Mouse (Mus musculus): ENCODE data around the gene Camkk2.

The Camkk2 gene

DNA sequence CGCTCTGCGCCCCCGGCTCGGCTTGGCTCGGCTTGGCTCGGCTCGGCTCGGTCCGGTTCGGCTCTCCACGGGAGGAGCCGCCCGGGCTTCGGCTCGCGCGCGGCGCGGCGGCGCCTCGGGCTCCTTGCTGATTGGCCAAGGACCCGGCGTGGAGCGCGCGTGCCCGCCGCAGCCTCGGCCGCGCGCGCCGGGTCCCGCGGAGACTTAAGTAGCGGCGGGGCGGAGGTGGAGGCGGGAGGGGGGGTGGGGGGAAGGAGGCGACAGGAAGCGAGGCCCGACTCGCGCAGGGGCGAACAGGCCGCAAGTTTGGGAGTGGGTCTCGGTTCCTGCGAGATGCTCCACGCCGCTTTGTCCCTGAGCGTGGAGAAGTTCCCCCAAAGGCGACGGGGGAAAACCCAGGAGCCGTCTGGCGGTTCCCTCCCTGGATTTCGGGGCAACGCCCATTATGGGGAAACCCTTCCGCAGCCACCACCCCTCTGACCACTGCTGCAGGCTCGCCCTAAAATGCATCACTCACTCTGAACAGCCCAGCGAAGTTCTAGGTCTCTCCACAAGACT is at the start of gene Camkk2:
Camkk2 (minus strand) TSS at position 133 of the 558 bp plus-strand sequence.
- CTCF ChIA-PET = no interaction called here

DNA sequence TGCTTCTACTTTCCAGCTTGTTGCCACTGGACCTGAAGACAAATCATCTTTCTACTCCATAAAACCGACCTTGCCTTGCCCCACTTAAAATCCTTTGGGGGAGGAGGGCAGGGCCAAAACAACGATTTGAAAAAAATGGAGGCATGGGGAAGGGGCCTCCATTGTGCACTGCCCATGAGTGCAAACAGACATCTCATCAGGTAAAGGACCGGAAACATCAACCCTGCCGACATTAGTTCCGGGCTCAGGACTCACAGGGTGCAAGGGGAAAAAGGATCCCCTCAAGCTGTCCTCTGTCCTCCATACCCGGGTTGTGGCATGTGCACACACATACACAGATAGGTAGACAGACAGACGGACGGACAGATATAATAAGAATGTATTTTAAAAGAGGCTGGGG is 45.9 kb upstream of the Camkk2 start:
- CTCF ChIA-PET = interaction anchor here (0.7 kb wide), 1 partner anchor 14 kb away, joined by 6 read pairs; no protein-coding TSS in a partner anchor

DNA sequence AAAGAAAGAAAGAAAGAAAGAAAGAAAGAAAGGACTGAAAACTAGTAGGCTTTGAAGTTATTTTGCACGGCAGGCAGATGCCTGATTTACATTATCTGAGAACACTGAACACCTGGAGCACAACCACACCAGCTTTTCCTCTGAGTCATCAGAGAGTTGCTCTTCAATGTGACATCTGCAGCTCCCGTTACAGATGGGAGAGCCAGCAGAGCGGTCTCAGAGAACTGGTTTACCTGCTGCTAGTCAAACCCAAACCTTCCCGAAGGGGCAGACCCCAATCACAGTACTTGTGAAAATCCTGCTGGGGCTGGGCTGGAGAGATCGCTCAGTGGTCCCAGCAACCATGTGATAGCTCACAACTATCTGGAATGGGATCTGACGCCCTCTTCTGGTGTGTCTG is 45.2 kb upstream of the Camkk2 start:
- CTCF ChIA-PET = interaction anchor here (0.7 kb wide), 1 partner anchor 15 kb away, joined by 6 read pairs; no protein-coding TSS in a partner anchor

DNA sequence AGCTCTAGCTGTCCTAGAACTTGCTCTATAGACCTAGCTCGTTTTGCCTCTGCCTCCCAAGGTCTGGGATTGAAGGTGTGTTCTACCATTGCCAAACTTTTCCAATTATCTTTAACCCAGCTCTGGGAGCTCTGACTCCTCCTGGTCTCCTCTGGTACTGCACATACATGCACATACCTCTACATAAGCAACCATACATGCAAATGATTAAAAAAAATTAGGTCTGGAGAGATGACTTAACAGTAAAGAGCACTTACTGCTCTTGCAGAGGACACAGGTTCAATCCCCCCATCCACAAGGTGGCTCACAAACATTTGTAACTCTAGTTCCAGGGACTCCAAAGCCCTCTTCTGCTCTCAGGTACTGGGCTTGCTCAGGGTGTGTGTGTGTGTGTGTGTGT is 44.8 kb upstream of the Camkk2 start:
- CTCF ChIA-PET = no interaction called here

DNA sequence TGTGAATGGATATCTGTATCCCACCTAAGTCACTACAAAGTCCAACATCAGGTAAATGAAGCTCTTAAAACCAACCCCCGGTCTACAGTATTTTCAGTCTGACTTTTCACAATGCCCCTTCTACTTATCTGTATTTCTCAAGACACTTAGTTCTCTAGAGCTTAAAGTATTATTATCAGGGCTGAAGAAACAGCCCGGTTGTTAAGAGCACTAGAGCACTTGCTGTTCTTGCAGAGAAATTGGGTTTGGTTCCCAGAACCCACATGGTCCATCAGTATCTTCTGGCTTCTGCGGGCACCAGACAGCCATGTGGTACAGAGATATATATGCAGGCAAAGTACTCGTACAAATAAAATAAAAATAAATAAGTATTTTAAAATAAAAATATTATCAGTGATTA is 43.2 kb upstream of the Camkk2 start:
- CTCF ChIA-PET = no interaction called here

DNA sequence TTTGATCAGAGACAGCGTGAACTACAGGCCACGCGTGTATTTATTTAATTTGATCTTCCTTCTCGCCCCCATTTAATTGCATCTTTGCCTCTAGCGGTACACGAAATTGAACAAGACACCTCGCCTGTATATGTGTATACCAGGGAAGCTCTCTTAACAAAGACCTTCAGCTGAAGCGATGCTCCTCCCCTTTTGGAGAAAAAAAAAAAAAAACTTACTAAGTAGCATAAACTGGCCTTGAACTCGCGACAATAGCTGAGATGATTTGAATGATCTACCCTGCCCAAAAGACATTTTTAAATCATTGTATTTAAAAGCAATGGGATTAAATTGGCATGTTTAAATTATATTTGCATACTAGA is 42.3 kb upstream of the Camkk2 start:
- CTCF ChIA-PET = interaction anchor here (0.7 to 0.9 kb wide), 2 partner anchors 97 to 239 kb away, joined by 5 to 6 read pairs; no protein-coding TSS in a partner anchor

DNA sequence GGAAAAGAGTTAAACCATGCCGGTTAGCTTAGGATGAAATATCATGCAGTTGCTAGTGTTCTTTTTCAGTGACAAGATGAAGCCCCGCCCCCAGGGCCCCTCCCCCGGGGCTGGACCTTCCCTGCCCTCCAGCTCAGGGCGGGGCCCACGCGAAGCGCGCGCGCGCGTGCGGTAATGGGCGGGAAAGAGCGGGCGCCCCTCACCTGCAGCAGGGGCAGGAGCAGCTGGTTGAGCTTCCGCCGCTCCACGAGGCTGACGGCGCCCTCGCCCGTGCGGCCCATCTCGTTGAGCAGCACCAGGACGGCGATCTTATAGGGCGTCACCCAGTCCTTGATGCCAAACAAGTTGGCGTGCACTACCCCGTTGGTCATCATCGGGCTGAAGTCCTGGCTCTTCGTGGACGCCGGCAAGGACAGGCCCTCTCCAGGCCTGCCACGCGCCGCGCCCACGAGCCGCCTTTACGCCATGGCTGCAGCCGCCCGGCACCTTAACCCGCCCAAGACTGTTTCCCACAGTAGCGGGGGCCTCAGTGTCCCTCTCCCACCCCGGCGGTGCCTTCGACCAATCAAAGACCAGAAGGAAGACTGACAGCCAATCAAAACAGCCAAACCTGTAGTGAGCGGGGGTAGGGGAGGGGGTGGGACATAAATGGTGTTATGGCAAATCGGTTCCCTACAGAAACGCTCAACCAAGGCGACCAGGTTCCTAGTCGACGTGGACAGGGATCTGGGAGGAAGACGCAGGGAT is 41.7 kb upstream of the Camkk2 start, which contains the start of gene Anapc5:
Anapc5 (minus strand) TSS at position 563 of the 747 bp plus-strand sequence.
- CTCF ChIA-PET = interaction anchor here (0.7 to 0.9 kb wide), 2 partner anchors 96 to 240 kb away, joined by 5 to 6 read pairs; no protein-coding TSS in a partner anchor

DNA sequence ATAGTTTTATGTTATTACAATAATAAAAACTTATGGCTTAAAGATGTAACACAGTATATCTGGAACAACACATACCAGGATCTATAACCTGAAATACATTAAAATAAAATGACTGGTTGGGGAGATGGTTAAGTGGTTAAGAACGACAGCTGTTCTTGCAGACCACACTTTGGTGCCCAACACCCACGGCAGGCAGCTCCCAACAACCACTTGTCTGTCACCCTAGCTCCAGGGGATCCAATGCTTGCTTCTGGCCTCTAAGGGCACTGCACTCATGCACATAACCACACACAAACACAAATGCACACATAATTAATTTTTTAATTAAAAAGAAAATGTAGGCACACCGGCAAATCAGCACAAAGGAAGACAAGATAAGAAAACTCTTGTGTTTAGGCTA is 33.5 kb upstream of the Camkk2 start:
- CTCF ChIA-PET = no interaction called here

DNA sequence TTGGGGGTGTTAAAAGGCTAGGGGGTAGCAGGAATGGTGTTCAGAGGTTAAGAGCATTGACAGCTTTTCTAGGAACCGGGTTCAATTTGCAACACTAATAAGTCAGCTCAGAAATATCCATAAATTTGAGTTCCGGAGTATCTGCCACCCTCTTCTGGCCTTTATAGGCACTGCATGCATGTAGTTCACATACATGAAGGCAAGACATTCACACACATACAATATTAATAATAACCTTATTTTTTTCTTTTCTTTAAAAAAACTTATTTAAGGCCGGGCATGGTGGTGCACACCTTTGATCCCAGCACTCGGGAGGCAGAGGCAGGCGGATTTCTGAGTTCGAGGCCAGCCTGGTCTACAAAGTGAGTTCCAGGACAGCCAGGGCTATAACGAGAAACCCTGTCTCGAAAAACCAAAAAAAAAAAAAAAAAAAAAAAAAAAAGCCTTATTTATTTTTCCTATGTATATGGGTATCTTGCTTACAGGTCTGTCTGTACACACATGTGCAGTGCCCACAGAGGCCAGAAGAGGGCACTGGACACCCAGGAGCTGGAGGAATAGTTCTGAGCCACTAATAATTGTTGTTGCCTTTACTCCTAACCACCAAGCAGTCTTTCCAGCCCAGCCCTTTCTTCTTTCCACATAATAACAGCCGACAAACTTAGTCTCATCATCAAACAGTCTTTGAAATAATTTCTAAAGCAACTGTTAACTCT is 32.3 kb upstream of the Camkk2 start:
- CTCF ChIA-PET = interaction anchor here (0.6 to 0.8 kb wide), 3 partner anchors 8 to 69 kb away, joined by 3 to 8 read pairs (median 4); no protein-coding TSS in a partner anchor

DNA sequence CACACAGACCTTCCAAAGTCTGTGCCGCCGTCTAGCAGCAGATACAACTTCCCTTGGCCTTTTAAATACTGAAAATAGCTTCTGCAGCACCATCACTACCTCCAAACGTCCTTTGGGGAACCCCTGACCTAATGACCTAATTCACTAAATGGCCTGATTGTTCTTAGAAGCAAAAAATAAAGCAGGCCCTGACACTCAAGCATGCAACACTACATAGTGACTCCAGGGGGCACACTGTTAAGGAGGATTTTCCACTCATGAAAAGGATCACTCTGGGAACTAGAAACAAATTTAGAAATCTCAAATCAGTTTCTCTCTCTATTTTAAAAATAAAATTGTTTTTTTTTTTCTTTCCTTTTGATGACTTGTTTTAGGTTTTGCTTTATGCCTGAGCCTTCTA is 26.3 kb upstream of the Camkk2 start:
- CTCF ChIA-PET = interaction anchor here (0.7 kb wide), 1 partner anchor 41 kb away, joined by 6 read pairs; no protein-coding TSS in a partner anchor

DNA sequence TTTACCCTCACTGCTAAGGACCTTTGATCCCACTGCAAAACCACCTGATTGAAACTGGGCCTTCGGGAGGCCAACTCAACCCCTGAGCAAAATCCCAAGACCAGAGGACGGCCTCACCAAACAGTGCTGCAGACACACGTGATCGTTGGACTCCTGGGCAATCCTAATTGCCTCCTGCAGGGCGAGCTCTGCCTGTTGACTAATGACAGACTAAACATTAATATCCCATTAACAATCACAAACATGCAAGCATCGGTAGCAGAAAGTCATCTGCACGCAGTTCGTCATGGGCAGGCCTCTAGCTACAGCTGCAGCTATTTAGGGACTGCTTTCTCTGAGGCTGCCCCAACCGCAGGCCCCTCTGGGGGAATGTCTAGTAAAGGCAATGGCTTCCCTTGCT is 23.5 kb upstream of the Camkk2 start:
- CTCF ChIA-PET = no interaction called here

DNA sequence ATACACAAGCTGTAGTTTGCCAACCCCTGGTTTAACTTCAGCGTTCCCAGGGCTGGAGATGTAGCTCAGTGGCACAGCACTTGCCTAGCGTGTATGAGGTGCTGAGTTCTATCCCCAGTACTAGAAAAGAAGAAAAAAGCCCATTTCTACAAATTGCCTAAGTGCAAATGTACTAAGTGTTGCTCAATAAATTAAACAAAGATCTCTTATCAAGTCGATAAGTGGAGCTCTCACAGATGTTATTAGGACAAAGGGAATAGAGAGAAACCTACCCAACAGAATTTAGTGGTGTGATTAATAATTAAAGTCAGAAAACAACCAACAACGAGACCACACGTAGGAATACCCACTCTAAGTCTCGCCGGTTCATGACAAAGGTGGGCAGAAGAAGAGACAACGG is 22.5 kb upstream of the Camkk2 start:
- CTCF ChIA-PET = interaction anchor here (0.6 to 0.7 kb wide), 2 partner anchors 257 to 367 kb away, joined by 3 read pairs; no protein-coding TSS in a partner anchor

DNA sequence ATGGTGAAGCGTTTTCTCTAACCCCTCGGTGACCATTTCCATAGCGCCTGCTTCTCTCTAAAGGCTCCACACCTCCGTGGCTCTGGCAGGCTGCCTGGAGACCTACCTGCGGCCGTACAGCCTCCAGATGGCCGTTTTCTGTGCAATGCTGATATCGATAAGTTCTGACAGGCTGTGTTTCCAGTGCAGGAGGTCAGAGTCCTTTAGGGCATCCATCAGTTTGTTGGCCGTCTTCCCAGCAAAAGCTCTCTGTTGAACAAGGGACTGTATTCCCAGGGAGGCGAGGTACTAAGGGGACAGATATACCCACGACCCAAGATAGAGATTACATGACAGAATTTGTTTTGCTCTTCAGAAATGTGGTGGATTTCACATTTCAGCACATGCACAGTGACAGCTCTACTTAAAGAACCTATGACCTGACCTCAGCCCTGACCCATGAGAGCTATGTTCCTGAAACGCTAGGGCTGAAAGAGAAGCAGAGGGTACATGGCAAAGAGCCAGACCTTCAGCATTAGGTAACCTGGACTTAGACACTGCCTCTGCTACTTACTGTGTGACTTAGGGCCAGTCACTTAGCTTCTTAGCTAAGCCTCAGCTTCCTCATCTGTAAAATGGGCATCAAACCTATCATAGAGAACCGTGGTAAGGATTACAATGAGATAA is 21.3 kb upstream of the Camkk2 start:
- CTCF ChIA-PET = no interaction called here

DNA sequence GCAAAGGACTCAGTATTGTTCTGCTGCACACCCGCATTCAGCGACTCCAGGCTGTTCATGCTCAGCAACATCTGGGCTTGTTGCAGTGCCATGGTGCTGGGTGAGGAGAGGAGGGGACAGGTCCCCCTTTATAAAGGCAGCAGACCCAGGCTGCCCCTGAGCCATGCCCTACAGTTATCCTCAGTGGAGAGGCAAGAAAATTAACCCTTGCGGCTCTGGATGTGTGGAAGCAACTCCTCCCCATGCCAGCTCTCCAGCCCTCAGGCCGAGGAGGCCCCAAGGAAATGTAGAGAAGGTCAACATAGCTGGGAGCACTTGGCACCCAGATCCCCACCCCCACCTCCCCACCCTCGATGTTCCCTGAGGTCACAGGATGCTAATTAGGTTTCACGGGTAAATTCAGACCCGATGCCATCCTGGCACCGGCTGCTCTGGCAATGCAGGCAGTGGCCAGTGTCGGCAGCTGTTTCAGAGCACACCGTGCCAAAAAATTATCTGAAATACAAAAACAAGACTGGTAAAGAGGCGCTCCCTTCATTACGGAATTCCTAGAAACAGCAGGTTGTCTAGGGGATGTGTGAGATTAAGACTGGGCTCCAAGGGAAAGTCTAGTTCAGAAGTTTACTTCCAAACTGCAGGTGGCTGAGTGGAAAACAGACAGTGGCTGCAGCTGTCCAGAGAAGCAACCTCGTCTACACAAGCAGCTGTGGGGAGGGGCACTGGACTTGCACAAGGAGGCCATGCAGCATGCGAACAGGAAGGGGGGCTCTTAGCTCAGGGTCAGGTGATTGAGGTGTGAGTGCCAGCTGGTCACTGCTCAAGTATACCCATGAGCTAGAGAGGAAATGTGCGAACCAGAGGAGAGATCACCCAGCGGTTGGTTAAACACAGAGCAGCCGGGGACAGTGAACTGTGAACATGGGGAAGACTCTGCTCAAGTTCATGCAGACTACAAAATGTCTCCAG is 20.5 kb upstream of the Camkk2 start:
- CTCF ChIA-PET = interaction anchor here (0.7 kb wide), 1 partner anchor 481 kb away, joined by 17 read pairs; no protein-coding TSS in a partner anchor

DNA sequence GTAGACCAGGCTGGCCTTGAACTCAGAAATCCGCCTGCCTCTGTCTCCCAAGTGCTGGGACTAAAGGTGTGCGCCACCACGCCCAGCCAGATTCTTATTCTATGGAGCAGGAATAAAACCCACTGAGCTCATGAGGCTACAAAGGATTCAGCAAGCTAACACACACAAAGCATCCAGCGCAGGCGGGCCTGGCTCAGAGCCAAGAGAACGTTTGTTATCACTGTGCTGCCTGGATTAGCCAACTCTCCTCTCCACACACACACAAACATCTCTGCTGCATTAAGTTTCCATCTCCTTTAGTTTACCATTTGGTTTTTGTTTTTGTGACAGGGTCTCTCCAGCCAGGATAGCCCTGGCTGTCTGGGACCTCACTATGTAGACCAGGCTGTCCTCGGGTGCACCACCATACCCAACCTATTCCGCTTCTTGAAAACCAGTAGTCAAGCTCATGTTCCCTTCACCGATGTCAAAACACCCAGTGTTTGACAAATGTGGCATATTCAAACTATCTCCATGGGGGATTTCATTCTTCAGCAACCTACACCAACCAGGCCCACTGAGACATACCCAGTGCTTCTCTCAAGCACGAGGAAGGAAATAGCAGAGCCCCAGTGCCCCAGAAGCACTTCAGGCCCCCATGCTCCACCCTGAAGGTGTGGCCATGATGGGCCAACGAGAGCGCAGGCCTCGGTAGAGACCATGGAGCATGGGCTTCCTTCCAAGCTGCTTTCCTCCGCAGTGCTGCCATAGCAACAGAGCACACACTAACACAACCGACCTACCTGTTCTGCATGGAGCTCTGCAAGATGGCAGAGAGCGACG is 19.6 kb upstream of the Camkk2 start:
- CTCF ChIA-PET = no interaction called here

DNA sequence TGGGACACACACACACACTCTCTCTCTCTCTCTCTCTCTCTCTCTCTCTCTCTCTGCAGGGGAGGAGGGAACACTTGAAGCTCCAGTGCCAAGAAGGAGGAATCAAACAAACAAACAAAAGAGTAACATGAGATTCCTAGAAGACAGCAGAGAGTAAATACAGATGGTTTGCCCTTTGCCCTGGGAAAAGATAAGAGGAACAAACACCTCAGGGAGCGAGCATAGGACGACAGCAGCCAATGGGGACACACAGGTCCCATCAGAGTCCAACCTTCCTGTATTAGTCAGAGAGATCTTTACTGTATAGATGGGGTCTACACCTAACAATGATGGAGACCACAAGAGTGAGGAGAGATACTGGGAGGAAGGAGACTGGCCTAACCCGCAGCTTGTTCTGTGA is 18.7 kb upstream of the Camkk2 start:
- CTCF ChIA-PET = interaction anchor here (0.7 kb wide), 2 partner anchors 235 to 329 kb away, joined by 7 to 8 read pairs; no protein-coding TSS in a partner anchor

DNA sequence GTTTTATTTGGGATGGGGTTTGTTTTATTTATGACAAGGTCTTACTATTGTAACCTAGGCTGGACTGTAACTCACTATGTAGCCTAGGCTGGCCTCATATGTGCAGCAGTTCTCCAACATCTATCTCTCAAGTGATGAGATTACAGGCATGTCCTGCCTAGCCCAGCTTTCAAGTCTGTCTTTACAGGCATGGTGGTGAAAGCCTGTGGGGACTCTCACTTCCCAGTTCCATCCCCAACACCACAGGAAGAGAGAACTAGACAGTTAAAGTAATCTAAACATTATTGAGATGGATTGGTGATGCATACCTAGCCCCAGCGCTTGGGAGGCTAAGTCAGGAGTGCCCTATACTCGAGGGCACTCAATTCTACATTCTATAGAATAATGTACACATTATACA is 9.5 kb upstream of the Camkk2 start:
- CTCF ChIA-PET = no interaction called here

DNA sequence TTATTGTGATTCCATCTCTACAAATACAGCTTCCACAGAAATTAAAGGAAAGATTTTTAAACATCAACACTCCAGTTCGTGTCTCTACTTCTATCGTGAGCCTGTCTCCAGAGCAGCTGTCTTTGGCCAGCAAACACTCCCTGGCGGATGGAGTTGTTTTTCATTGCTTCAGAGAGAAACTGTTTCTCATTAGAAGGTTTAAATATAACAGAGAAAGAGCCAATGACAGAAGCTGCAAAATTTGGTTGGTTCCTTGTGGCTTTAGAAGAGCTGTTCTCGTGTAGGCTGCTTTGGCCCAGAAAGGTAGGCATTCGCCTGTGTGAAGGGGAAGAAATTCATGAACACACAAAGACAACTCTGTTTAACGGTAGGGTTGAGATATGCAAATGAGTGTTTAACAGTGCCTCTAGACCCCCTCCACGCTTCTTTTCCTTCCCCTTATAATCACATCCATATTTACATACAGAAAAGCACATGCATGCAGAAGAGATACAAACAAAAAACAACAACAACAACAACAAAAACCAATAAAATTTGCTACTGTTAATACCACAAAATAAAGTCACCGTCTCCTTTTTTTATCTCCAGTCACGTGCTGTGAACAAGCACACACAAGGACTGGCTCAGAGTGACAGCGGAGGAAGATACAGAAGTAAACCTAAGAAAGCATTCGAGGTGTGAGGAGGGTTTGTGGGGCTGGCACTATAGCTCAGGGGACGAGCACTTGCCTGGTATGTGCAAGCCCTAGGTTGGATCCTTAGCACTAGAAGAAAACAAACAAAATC is 7.0 kb upstream of the Camkk2 start:
- CTCF ChIA-PET = interaction anchor here (0.7 kb wide), 1 partner anchor 974 kb away, joined by 3 read pairs; no protein-coding TSS in a partner anchor
